Mouse (Mus musculus): ENCODE data around the gene Prrx2. TPM values are rescaled to one million over a fixed set of nuclear protein-coding genes. Genes with fewer than 3 reads are reported as not detected.

Prrx2 gene
- total RNA-seq, 2 experiments from 2014 or later: 0.92 to 1.5 TPM

DNA sequence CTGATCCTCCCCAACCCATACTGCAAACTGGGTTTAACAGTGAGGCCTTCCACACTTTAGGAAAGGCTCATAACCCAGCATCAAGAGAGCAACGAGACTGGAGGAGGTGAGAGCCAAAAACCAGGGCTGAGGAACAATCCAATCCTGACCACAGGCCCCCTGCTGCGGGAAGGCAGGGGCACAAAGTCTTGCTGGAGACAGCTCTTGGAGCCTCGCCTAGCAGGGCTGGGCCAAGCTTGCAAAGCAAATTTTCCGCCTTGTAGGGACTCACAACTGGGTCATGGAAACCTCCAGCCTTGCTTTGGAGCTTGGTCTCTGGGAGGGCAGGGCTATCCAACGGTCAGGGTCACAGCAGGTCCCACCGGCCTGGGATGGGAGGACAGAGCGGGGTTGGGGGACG, 36.1 kb downstream of the Prrx2 start:
- no peak for DNase-seq

DNA sequence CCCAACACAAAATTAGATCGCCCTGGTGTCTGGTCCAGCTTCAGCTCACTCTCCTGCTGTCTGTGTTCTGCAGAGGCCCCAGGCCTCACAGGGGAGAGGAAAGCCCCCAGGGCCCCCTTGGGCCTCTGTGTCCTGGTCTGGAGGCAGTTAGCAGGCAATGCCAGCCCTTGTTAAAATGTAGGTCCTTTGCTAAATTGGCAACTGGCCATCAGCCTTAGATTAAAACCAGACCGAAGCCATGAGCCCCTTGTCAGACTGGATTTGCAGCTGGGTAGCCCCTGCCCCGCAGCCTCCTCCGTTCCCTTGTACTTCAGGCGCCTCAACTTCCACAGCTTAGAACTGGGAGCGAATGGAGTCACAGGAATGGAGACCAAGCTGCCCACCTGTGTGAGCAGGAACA, 37.9 kb downstream of the Prrx2 start:
- DNase-seq: no peak

DNA sequence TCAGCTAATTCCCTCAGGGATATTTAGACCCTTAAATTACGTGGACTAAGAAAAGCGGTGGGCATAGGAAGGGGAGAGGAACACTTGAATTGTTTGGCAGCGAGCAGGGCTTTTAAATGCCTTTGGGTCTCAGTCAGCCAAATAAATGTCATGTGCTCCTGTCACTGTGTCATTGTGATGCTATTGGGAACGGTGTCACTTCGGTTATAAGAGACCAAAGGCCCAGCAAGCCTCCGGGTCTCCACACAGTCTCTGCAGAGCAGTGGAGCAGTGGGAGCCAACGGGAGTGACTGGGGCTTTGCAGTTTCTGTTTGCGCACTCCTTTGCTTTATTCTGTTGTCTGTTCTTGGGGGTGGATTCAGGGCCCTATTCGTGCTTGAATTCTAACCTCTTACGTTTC, 39.7 kb downstream of the Prrx2 start:
- no peak for DNase-seq

DNA sequence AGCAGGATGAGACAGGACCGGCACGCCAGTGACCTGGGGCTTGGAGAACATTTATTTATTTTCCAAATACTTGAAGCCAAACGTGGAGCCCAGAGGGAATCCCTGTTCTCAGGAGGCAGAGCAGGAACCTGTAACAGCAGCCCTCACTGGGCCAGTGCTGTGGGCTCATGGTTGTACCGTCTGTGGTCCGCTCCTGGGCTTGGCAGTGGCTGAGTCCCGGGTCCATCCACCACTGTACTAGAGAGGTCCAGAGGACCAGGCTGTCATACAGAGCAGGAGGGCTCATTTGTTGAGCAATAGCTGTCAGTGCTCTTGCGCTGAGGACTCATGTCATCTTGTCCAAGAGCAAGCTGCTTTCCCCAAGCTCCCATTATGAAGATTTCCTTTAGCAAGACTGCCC, 40.3 kb downstream of the Prrx2 start:
- DNase-seq: no peak

DNA sequence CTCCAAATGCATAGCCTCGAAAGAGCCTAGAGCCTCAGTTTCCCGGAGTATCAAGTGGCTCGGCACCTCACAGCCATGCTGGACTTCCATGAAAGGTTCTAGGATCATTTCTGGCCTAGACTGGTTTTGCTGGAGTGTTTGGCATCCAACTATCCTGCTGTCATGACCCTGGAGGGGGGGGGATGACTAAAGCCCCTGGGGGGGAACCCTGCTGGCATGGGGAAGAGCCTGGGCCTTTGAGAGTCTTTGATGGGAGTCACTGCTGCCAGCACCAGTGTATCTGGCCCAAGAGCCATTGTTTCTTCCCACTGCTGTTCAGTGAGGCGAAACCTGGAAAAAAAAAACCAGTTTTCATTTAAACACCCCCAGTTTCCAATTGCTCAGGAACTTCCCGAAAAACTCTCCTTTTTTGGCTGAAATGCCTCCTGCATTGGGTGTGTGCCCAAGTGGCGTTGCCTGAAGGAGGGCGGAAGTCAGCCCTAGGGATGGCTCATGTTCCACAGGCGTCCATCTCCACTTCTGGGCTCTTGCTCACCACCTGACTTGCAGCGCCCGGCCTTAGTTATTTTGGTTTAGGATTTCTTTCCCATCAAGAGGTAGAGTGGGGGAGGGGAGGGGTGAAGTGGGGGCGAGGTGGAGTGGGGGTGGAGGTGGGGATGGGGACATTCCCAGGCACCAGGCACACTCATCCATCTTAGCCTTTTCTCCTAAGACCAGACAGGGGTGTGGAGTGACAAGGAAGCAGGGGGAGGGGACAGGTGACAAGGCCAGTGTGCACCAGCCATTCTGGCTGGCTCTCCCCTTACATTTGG, 41.1 kb downstream of the Prrx2 start:
- no peak for DNase-seq

DNA sequence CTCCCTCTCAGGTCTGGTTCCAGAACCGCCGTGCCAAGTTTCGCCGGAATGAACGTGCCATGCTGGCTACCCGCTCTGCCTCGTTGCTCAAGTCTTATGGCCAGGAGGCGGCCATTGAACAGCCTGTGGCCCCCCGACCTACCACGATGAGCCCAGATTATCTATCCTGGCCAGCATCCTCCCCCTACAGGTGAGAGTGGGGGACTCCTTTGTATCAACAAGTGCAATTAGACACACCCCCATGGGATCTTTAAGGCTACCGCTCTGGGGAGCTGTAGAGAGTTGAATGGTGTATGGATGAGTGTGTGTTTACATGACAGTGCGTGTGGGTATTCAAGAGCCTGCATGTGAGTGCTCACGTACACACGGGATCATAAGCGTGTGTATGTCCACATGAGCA, 44.7 kb downstream of the Prrx2 start:
- no peak for DNase-seq

DNA sequence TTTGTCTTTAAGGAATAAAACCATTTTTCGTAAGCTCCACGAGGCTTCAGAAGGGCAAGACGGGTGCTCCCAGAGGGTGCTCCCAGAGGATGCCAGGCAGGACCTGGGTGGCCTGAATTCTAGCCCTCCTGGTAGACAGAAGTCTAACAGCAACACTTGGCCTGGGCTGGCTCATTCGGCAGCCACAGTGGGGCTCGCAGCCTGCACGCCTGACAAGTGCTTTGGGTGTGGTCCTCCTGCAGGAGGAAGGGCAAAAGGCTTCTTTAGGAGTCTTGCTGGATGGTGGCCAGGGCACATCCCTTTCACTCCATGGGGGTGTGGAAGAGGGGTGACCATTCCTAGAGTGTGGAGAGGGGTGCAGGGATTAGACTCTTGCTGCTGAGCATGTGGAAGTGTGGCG, 46.4 kb downstream of the Prrx2 start:
- no peak for DNase-seq

DNA sequence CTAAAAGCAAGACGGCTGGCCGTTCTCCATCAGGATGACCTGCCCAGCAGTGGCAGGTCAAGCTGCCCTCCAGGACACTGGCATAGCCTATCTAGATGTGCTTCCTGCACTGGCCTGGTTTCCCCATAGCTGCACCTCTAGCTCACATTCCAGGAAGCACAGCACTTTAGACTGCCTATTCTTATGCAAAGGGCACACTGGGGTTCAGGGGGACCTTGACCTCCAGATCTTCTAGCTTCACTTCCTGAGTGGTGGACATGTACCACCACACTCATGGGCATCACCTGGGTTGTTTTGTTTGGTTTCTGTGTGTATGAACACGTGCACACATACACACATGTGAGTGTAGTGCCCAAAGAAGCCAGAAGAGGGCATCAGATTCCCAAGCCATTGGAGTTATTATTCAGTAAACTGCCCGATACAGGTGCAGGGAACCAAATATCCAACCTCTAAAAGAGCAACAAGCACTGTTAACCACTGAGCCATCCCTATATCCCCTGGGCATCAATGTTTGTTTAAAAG, 50.1 kb downstream of the Prrx2 start:
- DNase-seq: no peak

DNA sequence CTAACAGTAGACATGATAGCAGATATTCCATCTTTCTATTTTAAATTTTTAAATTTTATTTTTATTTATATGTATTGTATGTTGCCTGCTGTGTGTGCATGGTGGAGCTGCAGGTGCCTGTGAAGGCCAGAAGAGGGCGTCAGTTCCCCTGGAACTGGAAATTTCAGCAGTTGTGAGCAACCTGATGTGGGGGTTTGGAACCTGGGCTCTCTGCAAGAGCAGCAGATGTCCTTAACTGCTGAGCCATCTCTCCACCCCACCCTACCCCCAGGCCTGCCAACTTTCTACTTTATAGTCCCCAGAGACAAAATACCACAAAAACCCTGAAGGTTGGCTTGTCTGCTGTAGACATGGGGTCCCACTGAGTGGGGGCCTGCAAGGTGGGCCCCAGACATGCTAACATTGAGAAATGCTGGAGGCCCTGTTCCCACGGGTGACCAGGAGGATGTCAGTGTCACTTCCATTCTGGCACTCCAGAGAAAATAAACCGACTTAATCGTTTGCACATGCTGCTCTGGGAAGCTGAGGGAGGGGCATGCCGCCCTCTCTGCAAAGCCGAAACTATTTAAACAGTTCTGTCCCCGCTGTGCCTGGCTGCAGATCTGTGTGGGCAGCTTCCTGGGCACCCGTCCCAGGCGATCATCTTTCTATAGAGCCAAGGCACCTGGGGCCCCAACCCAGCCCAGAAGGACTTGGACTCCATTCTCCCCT, 50.8 kb downstream of the Prrx2 start:
- no peak for DNase-seq

DNA sequence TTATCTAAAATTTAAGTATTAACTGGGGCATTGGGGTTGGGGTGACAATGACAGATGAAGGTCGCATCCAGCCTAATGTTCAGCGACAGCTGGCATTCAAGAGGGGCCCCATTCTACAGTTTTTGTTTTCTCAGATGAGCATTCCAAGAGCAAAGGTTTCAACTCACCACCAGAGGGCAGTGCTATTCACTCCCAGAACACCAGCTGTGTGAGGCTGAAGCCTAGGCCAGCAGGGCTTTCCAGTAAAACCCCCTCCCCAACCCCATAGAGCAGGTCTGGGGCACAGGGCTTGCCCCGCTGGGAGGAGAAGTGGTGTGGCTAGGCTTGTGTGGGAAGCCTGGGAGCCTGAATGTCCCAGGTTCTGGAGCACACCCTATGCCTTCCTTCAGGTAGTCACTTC, 56.2 kb downstream of the Prrx2 start:
- peak; percentile 49 to 74 for DNase-seq

DNA sequence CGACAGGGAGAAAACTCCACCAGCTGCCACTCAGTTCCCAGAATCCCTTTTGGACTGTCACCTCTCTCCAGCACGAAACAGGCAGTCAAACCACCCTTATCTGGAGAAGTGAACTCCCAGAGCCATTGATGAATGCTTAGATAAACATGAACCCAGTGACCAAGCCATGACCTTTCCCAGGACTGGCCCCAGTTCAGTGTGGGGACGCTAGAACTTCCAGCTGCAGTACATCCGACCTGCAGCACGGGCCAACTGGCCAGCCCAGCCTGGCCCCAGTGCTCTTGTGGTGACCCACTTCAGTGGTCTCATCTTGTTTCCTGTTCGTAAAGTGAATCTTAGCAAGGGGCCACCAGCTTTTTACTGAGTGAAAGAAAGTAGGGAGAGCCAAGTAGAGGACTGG, 58.6 kb downstream of the Prrx2 start:
- peak in 1 of 2 experiments; percentile 27 for DNase-seq

DNA sequence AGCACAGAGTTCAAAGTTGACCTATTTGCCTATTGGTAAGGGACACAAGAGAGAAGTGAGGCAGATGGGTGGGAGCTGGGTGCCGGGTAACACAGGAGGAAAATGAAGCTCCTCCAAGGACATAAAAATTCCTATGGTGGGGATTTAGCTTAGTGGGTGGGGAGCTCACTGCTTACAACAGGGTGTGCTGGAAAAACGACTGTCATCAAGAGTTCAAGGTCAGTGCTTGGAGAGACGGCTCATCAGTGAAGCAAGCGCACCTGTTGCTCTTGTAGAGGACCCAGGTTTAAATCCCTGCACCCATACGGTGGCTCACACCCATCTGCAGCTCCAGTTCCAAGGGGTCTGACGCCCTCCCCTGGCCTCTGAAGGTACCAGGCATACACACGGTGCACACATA, 59.2 kb downstream of the Prrx2 start:
- DNase-seq: no peak

DNA sequence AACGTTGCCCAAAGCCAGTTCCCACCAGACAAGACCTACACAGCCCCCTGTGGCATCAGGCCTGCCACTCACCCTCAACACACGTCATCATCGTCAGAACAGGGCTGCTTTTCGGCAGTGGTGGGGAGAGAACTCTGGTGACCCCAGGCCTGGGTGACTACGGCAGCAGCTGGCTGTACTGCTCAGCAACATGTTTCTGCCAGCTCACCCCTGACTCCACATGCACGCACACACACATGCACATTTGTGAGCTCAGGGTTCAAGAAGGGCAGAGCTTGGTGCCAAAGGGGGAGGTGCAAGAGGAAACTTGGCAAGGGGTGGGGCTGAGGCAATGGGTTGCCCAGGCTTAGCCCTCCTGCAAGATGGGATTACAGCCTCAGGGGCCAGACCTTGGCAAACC, 62.5 kb downstream of the Prrx2 start:
- no peak for DNase-seq

DNA sequence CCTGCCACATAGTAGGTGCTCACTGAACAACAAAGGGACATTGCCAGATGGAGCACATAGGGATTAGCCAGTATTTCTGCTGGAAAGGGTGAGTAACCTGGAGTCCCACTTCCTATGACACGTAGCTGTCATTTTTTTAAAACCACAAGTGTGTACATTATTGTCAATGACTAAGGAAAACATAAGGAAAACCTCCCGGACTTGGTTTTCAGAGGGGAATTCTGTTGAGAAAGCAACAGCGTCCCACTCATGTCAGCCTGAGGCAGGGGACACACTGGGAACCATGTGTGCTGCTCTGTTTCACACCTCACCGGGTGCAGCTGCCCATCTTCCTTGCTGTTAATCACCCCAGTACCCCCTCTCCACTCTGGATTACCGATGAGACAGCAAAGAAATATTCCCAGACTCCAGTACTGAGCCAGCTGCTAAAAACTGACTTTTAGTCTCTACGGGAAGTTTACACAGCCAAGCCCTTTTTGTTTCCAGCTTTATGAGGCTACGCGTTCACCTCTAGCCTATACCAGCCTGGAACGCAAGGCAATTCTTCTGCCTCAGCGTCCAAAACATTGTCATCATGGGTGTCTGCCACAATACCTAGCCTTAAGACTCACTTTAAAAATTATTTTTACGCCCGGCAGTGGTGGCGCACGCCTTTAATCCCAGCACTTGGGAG, 64.8 kb downstream of the Prrx2 start:
- no peak for DNase-seq

DNA sequence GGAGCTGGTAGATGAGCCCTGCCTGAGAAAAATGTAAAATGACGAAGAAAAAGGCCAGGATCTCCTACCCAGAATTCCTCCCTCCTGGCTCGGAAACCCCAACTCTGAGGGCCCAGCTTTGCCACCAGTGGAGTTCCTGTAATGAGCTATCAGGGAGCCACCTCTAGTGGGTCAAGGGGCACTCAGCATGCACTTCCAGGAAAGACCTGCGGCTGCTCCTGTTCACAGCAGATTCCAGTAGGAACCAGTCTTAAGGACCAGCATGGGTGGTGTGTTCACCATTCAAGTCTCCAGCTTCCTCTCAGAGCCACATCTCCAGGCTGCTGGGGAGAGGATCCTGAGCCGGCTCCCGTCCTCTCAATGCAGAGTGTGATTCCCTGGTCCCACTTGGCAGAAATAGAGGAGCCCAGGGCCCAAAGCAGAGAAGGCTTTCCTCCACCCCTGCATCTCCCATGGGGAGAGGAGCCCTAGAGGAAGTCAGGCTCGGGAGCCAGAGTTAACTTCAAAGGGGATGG, 66.9 kb downstream of the Prrx2 start:
- no peak for DNase-seq

DNA sequence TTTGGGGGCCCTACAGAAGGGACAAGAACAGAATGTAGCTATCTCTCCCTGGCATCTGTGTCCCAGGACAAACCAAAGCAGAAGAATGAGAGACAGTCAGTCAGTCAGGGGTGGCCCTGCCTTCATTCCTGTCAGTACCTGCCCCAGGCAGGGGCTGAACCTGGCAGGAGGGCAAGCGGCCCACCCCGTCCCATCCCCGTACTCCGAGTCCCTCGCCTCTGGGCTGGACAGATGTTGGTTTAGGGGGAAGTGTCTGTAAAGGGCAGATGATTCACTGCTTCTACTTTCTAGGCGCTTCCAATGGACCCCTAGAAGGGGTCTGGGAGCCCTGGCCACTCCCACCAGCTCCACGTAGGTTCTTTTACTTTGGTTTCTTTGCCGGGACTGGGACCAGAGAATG, 67.5 kb downstream of the Prrx2 start:
- DNase-seq: no peak

DNA sequence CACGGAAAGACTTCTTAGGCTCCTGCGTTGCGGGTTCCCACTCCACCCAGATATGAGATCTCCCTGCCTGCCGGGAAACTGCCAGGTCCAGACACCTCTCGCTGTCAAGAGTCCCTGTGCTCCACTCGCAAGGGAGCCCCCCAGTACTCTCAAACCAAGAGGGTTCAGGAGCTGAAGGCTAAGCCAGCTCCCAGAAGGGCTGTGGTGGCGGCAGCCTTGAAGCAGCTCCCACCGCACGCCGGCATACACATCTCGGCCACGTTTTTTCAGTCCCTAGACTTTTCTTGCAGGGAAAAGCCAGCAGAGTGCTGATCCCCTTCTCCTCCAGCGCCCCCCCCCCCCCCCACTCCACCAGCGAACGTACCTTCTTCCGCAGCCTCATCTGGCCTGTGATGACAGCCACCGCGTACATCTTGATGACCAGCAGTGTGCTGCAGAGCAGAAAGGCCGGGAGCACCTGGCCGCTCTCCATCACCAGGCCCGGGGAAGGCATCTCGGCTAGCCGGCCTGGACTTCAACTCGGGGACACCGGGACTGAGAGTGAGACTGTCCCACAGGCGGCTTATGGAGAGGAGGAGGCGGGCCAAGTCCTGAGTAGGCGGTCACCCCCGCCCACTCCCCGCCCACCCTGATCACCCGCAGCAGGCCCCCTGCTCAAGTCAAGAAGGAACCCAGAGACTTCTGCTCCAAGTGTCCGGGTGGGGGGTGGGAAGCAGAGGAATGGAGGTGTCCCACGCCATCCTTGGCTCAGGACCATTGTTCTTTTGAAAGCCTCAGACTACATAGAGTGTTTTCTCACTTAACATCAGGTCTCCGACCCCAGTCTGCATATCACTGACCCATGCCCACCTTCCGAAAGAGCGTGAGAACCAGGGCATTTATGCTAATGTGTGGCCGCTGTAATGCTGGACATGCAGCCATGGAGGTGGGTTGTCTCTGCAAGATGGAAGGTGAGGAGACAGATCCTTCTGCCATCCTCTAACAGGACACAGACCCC, 68.3 kb downstream of the Prrx2 start:
- peak in 1 of 2 experiments; percentile 42 for DNase-seq

DNA sequence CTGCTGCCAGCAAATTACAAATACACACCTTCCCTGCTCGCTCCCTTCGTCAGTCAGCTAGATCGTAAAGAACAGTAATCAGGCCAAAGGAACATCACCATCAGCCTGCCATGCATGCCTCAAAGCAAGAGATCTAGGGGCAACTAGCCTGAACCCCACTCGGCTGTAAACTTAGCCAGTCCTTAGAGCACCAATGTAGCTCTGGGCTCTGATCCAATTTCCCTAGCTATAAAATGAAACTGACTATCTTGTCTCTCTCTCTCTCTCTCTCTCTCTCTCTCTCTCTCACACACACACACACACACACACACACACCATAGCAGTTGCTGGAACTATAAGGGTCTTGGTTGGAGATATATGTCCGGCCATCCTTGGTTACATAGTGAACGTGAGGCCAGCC, 69.5 kb downstream of the Prrx2 start:
- no peak for DNase-seq

DNA sequence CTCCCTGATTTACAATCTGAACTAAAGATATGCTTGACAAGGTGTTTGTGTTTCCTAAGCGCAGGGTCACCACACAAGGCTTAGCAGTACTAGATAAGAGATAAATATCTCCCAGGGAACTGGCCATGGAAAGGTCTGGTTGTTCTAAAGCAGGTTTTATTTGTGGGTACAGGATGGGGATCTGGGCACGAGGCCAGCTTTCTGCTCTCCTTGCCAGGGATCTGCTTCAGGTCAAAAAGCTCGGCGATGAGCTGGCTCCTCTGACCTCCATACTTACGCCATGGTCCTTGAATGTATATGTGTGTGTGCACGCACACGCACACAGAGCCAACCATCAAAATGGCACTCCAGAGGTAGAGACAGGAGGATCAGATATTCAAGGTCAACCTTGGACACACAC, 70.2 kb downstream of the Prrx2 start:
- no peak for DNase-seq

DNA sequence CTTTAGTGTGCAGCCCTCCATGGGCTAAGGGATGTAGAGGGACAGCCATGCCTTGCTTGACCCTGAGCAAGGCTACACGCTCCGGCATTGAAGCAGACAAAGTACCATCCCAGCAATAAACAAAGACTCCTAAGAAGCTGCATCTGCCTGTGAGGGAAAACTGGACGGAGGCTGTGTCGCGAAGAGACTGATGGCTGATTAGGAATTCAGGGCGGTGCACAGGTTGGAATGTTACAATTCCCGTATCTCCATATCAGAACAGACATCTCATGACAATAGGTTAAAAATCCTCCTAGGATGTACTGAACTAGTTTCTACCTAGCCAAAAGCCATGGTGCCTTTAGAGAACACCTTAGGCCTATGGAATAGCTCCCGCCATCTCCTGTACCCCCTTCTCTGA, 71.1 kb downstream of the Prrx2 start:
- no peak for DNase-seq

DNA sequence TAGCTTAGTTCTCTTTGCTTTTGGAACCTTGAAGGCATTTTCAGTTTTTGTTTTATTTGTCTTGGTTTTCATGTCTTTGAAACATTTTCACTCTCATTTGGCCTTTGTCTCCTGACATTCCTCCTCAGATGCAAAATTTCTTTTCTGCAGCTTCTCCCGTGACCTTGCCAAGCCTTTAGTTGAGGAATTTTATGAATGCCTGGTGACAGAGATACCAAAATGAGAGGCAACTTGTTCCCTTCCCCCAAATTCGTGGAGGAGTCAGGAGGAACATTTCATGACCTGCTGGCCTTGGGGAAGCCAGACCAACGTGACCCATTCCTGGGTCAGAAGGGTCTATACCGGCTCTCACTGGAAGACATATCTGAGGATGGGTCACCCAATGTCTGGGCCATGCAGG, 71.9 kb downstream of the Prrx2 start:
- no peak for DNase-seq

Data from heart, adult 18-20 months (tissue).